Mouse (Mus musculus) CH12.LX (cell line): ENCODE data around the gene Xlr4a. TPM values are rescaled to one million over a fixed set of nuclear protein-coding genes. Genes with fewer than 3 reads are reported as not detected.

Source experiments
- DNase-seq: peaks from one replicate; pipeline ENCODE4 v3.0.0-alpha.2; 2013; ENCODE audit errors: extremely low read depth
- H3K27ac ChIP-seq: 2 replicates; pipeline ENCODE4 v1.5.1; 2012; ENCODE audit warnings: low read depth, mild to moderate bottlenecking, control low read depth, moderate library complexity; ENCODE audit not compliant: insufficient read depth
- H3K27me3 ChIP-seq: replicated peaks from 2 replicates; pipeline ENCODE3; 2012; ENCODE audit warnings: inconsistent platforms
- H3K36me3 ChIP-seq, 2 experiments: replicated peaks in 1 of 2; 2 replicates each; pipeline versions ENCODE3 to v1.6.1; 2012; ENCODE audit warnings: inconsistent platforms in 1 of 2, low read length in 1 of 2, mild to moderate bottlenecking in 1 of 2, mixed read lengths in 1 of 2, moderate library complexity in 1 of 2; ENCODE audit not compliant: control insufficient read depth in 1 of 2, insufficient read depth in 1 of 2
- H3K4me1 ChIP-seq, 2 experiments: 2 replicates each; pipeline ENCODE4 v1.6.1; 2012; ENCODE audit warnings: inconsistent platforms in 1 of 2, moderate library complexity in 1 of 2; ENCODE audit not compliant: insufficient read depth in 2 of 2, control insufficient read depth in 1 of 2
- H3K4me2 ChIP-seq: 2 replicates; pipeline ENCODE4 v1.6.1; 2012; ENCODE audit warnings: low read depth, mild to moderate bottlenecking, control low read depth; ENCODE audit not compliant: poor library complexity, insufficient read depth, severe bottlenecking
- H3K4me3 ChIP-seq, 3 experiments: fragments of 150-350 bp in 1 of 3; sonication (generic) in 1 of 3; replicated peaks in 1 of 3; 2 replicates each; pipeline versions ENCODE3 to v1.5.1; 2011 to 2012; ENCODE audit warnings: low read depth in 2 of 3, low read length in 2 of 3, mild to moderate bottlenecking in 2 of 3, moderate library complexity in 2 of 3, control low read depth in 1 of 3, improper control_type of control experiment in 1 of 3, inconsistent platforms in 1 of 3, mixed read lengths in 1 of 3; ENCODE audit not compliant: poor library complexity in 1 of 3
- H3K79me2 ChIP-seq: replicated peaks from 2 replicates; pipeline ENCODE4 v1.6.1; 2012; ENCODE audit warnings: mild to moderate bottlenecking, moderate library complexity; ENCODE audit not compliant: control insufficient read depth, poor library complexity, insufficient read depth, severe bottlenecking; ENCODE audit errors: extremely low read depth
- H3K9ac ChIP-seq: 2 replicates; pipeline ENCODE4 v1.6.1; 2012; ENCODE audit warnings: low read depth, mild to moderate bottlenecking, control low read depth, moderate library complexity; ENCODE audit not compliant: insufficient read depth
- H3K9me3 ChIP-seq: replicated peaks from 2 replicates; pipeline ENCODE3; 2012; ENCODE audit warnings: low read length, inconsistent platforms, mixed read lengths
- BHLHE40 ChIP-seq: IDR thresholded peaks from 2 replicates; pipeline ENCODE4 v1.6.1; 2011; ENCODE audit warnings: mild to moderate bottlenecking, low read depth, low read length, improper control_type of control experiment
- CHD2 ChIP-seq: IDR thresholded peaks from 2 replicates; pipeline ENCODE4 v1.6.1; 2011; ENCODE audit warnings: low read length, improper control_type of control experiment
- CTCF ChIP-seq, 2 experiments: IDR thresholded peaks in 1 of 2; conservative IDR thresholded peaks in 1 of 2; 2 replicates each; pipeline ENCODE4 v1.5.1; 2011 to 2012; ENCODE audit warnings: low read depth in 2 of 2, low read length in 2 of 2, improper control_type of control experiment in 1 of 2, inconsistent platforms in 1 of 2, mild to moderate bottlenecking in 1 of 2, moderate library complexity in 1 of 2
- EP300 ChIP-seq: IDR thresholded peaks from 2 replicates; pipeline ENCODE4 v1.6.1; 2011; ENCODE audit warnings: low read length, improper control_type of control experiment
- GABPA ChIP-seq: IDR thresholded peaks from 2 replicates; pipeline ENCODE4 v1.6.1; 2012; ENCODE audit warnings: low read depth, low read length, improper control_type of control experiment, inconsistent platforms; ENCODE audit not compliant: insufficient replicate concordance
- HCFC1 ChIP-seq: IDR thresholded peaks from 2 replicates; pipeline ENCODE4 v1.6.1; 2012; ENCODE audit warnings: low read depth, mild to moderate bottlenecking, inconsistent platforms, low read length, improper control_type of control experiment
- IRF4 ChIP-seq: IDR thresholded peaks from 2 replicates; pipeline ENCODE4 v1.6.1; 2014; ENCODE audit warnings: low read depth, mild to moderate bottlenecking, inconsistent platforms, low read length, improper control_type of control experiment
- MEF2A ChIP-seq: IDR thresholded peaks from 2 replicates; pipeline ENCODE4 v1.6.1; 2014; ENCODE audit warnings: low read depth, mild to moderate bottlenecking, inconsistent platforms, low read length, improper control_type of control experiment, borderline replicate concordance
- NRF1 ChIP-seq: IDR thresholded peaks from 2 replicates; pipeline ENCODE4 v1.6.1; 2014; ENCODE audit warnings: low read depth, mild to moderate bottlenecking, inconsistent platforms, low read length, improper control_type of control experiment, moderate library complexity
- PAX5 ChIP-seq: IDR thresholded peaks from 2 replicates; pipeline ENCODE4 v1.6.1; 2012; ENCODE audit warnings: low read length, inconsistent platforms, mixed read lengths
- POLR2AphosphoS2 ChIP-seq: IDR thresholded peaks from 2 replicates; pipeline ENCODE4 v1.6.1; 2011; ENCODE audit warnings: low read depth, low read length, improper control_type of control experiment
- RAD21 ChIP-seq: IDR thresholded peaks from 2 replicates; pipeline ENCODE4 v1.6.1; 2011; ENCODE audit warnings: low read depth, mild to moderate bottlenecking, low read length, improper control_type of control experiment, moderate library complexity
- RCOR1 ChIP-seq: conservative IDR thresholded peaks from 2 replicates; pipeline ENCODE4 v1.6.1; 2012; ENCODE audit warnings: low read depth, mild to moderate bottlenecking, inconsistent platforms, low read length, improper control_type of control experiment
- SIN3A ChIP-seq: IDR thresholded peaks from 2 replicates; pipeline ENCODE4 v1.6.1; 2012; ENCODE audit warnings: low read length, improper control_type of control experiment, inconsistent platforms
- SMC3 ChIP-seq: IDR thresholded peaks from 2 replicates; pipeline ENCODE4 v1.6.1; 2011; ENCODE audit warnings: low read depth, low read length, improper control_type of control experiment
- ZC3H11A ChIP-seq: IDR thresholded peaks from 2 replicates; pipeline ENCODE4 v1.6.1; 2012; ENCODE audit warnings: low read depth, mild to moderate bottlenecking, inconsistent platforms, low read length, improper control_type of control experiment
- dilution Hi-C: fragments of 300-500 bp; cut with MboI; formaldehyde crosslinking; loops from 2 replicates; pipeline ENCODE4 v1.14.3; 2020; ENCODE audit warnings: low sequenced_read_pairs; ENCODE audit not compliant: extremely low pct_unique_long_range_greater_than_20kb, extremely low pct_ligation_motif_present
- in situ Hi-C: fragments of 300-500 bp; cut with MboI; formaldehyde crosslinking; loops from 3 replicates; pipeline ENCODE4 v1.14.3; 2019; ENCODE audit warnings: low sequenced_read_pairs, low pct_ligation_motif_present, low pct_unique_long_range_greater_than_20kb, mixed read lengths
- polyA plus RNA-seq: library from polyadenylated mRNA; unstranded; fragments of >175 nt; gene quantifications from 2 replicates; pipeline ENCODE4 v1.2.1, GENCODE M21; 2012; ENCODE audit warnings: low read depth; ENCODE audit not compliant: insufficient read length
- total RNA-seq, 2 experiments: library from RNA; depleted of rRNA; stranded (reverse); fragments of 300-350 nt in 1 of 2; fragments of >200 nt in 1 of 2; gene quantifications; 2 replicates each; pipeline ENCODE4 v1.2.3; 2012 to 2014

The Xlr4a gene
- total and polyA plus RNA-seq, 3 experiments, result 0.39 to 1.3 TPM; not detected in 1

DNA sequence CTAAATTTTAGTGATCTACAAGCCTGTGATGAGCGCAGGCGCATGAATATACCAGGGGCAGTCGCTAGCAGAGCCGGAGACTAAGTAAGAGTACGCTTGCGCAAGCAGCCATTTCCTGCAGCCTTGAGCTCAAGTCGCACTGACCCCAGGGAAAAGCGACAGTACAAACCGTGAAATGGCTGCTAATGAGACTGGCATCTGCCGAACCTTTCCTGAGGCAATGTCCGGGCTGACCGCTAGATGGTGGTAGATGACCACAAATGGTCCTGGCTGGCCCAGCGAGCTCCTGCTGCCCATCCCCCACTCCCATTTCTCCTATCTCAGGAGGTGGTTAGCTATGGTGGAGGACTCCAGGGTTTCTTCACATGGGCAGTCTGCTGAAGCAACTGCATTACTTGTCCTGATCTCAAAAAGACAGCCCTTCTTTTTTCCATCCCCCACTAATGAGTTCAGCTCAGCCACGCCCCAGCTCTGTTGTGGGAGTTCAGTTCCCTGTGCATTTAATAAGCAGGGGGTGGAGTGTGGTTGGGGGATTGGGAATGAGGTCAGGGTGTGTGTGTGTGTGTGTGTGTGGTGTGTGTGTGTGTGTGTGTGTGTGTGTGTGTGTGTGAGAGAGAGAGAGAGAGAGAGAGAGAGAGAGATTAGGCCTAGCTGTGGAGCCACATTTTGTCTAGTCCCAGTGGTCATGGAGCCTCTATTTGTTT is 28.3 kb downstream of the Xlr4a start:
- Histone ChIP-seq H3K79me2 (no peaks in the 10 kb centered on the region), H3K9me3 (no peaks in the 10 kb centered on the region), H3K4me1 (0 out of 4 replicates have a peak, but pooled peaks cover 0 to 4% of the 10 kb centered on the region in 2 experiments), H3K27me3 (no peaks in the 10 kb centered on the region), H3K9ac (no peak overlapping the region), H3K36me3 (no peaks in the 10 kb centered on the region), H3K4me3 (no peak overlapping the region), H3K27ac (no peak overlapping the region), H3K4me2 (no peak overlapping the region)
- dilution Hi-C loops (no loop called here), in situ Hi-C loops (no loop called here)
- peak; percentile 89 for DNase-seq
- TF ChIP-seq IRF4, result peak; percentile 71
- TF ChIP-seq CHD2, result peak; percentile 91
- TF ChIP-seq EP300, result no peak
- TF ChIP-seq GABPA, result no peak
- TF ChIP-seq HCFC1, result peak; percentile 49
- no peak for TF ChIP-seq RCOR1
- peak; percentile 78 for TF ChIP-seq SMC3
- TF ChIP-seq RAD21, result peak; percentile 97
- TF ChIP-seq NRF1, result peak; percentile 85
- TF ChIP-seq ZC3H11A, result peak; percentile 99
- TF ChIP-seq PAX5, result no peak
- TF ChIP-seq MEF2A, result peak; percentile 57; the same call in 1 of the 2 replicates
- no peak for TF ChIP-seq BHLHE40
- TF ChIP-seq CTCF (conservative IDR thresholded peaks at IDR 0.05 in 1 of 2, IDR thresholded peaks at IDR 0.05 in 1 of 2; ENCODE audit: low read depth in 2 of 2, low read length in 2 of 2), result peak; percentile 48 to 89

DNA sequence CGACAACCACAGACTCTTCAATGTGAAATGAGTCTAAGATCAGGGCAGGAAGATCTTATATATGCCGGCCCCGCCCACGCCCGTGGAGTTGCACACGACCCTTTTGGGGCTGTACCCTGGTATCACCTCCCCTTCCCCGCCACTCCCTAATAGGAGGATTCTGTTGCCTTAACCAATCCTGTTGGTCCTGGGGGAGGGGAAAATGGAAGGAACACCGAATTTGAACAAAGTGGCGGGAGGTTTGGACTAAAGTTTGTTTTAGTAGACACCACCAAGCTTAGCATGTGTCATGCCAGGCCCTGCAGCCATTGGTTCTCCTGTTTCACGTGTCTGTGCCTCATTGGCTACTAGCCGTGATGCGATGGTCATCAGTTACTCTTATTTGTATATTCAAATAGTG is 42.6 kb downstream of the Xlr4a start:
- TF ChIP-seq POLR2AphosphoS2 (no peak), RCOR1 (no peak), PAX5 (no peak), SIN3A (no peak)
- no peak overlapping the region for H3K4me3 ChIP-seq
- in situ Hi-C loops, result no loop called here

More for the DNA sequence above, 42.6 kb downstream of the Xlr4a start:
- Histone ChIP-seq H3K4me2 (no peak overlapping the region), H3K36me3 (no peaks in the 10 kb centered on the region), H3K9ac (no peak overlapping the region), H3K4me1 (no peaks in the 10 kb centered on the region), H3K27me3 (no peaks in the 10 kb centered on the region), H3K79me2 (no peaks in the 10 kb centered on the region), H3K9me3 (no peaks in the 10 kb centered on the region), H3K27ac (no peak overlapping the region)
- no peak for DNase-seq
- dilution Hi-C loops, result no loop called here
